Mouse (Mus musculus): ENCODE results near the gene Gmps.

GRCm38 (mm10) chr3:63988722-63989440, 13.0 kb downstream of the Gmps start:
- TF ChIP-seq CTCF (IDR thresholded peaks at IDR 0.05; ENCODE audit: low read depth) = no peak
- TF ChIP-seq EP300 (IDR thresholded peaks at IDR 0.05; ENCODE audit: low read depth) = no peak
